Mouse (Mus musculus): ENCODE measurements around the gene Samd4b. TPM values are rescaled to one million over a fixed set of nuclear protein-coding genes. Genes with fewer than 3 reads are reported as not detected.

Gene Samd4b
- total and polyA plus RNA-seq, 2 experiments from 2014 or later = 19.2 to 56.0 TPM

DNA sequence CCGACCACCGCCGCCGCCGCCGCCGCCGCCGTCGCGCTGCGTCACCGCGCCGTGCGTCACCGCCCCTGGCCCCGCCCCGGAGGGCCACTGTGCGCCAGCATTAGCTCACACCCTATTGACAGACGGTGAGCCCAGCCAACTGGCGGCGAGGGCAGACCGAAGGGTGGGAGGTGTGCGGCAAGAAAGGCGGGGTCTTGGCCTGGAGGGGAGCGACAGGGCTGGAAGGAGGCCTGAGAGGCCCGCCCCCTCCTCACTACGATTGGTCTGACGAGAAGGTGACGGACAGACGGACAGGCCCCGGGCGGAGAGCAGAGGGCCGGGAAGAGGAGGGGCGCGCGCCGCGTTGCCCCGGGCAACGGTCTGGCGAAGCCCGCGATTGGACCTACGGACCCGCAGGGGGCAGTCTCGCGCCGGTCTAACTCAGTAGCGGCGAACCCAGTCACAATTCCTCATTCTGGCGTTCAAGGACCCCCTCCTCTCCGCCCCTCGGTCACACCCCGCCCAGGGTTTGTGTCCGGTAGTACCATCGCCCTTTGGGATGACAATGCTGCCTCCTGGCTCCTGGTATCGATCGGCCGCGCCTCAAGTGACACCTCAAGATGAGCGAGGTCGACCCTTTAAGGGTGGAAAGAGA lies 161.6 kb downstream of the Samd4b start:
- peaks cover 6% of the 10 kb centered on the region; the same call in 1 of the 2 replicates for H3K4me1 ChIP-seq (ENCODE audit: insufficient read depth, low read length)
- WGBS = 0% methylated on average over 42 of the region's 64 CpGs
- DNase-seq (ENCODE audit: low spot score) (peak; percentile 99), ATAC-seq (ENCODE audit: low FRiP score) (peak; percentile 99)
- peak; percentile 75 for TF ChIP-seq CTCF (IDR thresholded peaks at IDR 0.05)
- peak overlapping the region; percentile 89 for H3K4me2 ChIP-seq (ENCODE audit: low read depth, low read length, poor library complexity, severe bottlenecking)
- H3K36me3 ChIP-seq (ENCODE audit: insufficient read depth, low read length) = peaks cover 5% of the 10 kb centered on the region; the same call in 1 of the 2 replicates
- peak overlapping the region; percentile 77 for H3K4me3 ChIP-seq (ENCODE audit: low read depth, low read length)
- H3K27ac ChIP-seq (ENCODE audit: low read depth, low read length) = peak overlapping the region; percentile 77
- H3K9ac ChIP-seq (replicated peaks; ENCODE audit: low read length, poor library complexity, severe bottlenecking) = peak overlapping the region; percentile 86
- H3K27me3 ChIP-seq (ENCODE audit: insufficient read depth, low read length) = no peaks in the 10 kb centered on the region
- no peaks in the 10 kb centered on the region for H3K9me3 ChIP-seq (ENCODE audit: low read length)

DNA sequence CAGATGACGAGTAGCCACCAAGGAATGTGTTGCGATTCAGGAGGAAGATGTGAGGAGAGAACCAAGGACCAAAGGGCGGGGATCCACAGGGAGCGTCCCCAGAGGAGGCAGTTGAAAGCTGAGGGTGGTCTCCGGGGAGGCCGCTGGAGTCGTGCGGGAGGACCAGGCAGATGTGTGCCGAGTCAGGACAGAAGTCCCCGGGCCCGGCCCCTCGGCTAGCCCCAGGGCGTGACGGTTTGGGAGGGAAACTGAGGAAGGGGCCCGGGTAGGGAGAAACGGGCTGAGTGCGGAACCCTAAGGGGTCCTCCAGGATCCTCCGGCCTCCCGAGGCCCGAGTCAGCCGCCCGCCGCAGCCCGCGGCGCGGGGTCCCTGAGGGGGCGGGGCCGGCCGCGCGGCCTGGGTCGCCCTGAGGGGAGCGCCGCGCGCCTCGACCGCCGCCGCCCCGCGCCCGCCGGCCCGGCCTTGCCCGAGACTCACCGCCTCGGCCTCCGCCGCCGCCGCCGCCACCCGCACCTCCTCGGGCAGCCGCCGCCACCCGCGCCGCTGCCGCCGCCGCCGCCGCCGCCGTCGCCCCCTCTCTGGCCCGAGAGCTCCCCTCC lies 162.2 kb downstream of the Samd4b start:
- no peaks in the 10 kb centered on the region for H3K27me3 ChIP-seq (ENCODE audit: insufficient read depth, low read length)
- H3K4me3 ChIP-seq (ENCODE audit: low read depth, low read length) = peak overlapping the region; percentile 77
- DNase-seq (ENCODE audit: low spot score) (peak; percentile 15), ATAC-seq (ENCODE audit: low FRiP score) (peak; percentile 24)
- no peak for TF ChIP-seq CTCF (IDR thresholded peaks at IDR 0.05)
- H3K27ac ChIP-seq (ENCODE audit: low read depth, low read length) = peak overlapping the region; percentile 59
- WGBS = under 1% methylated on average over 23 of the region's 70 CpGs
- peaks cover 6% of the 10 kb centered on the region; the same call in 1 of the 2 replicates for H3K4me1 ChIP-seq (ENCODE audit: insufficient read depth, low read length)
- H3K4me2 ChIP-seq (ENCODE audit: low read depth, low read length, poor library complexity, severe bottlenecking) = peak overlapping the region; percentile 89
- no peaks in the 10 kb centered on the region for H3K9me3 ChIP-seq (ENCODE audit: low read length)
- peak overlapping the region; percentile 86 for H3K9ac ChIP-seq (replicated peaks; ENCODE audit: low read length, poor library complexity, severe bottlenecking)
- peaks cover 7% of the 10 kb centered on the region; the same call in 1 of the 2 replicates for H3K36me3 ChIP-seq (ENCODE audit: insufficient read depth, low read length)

DNA sequence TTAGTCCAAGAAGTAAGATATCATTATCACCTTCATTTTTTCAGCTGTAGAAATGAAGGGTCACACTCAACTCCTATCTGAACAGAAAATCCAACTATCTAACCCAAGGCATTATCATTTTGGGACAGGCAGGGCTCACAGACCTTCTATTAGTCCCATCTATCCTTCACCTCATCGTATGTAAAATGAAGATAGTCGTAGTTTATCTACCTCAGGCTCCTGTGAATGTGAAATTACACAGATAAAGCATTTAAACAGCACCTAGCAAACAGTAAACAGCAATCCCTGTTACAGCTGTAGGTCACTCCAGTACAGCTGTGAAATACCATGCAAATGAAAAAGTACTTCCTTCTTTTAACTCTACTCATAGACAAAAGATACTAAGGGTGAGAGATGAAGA lies 165.7 kb downstream of the Samd4b start:
- ATAC-seq (ENCODE audit: low FRiP score) (no peak), DNase-seq (ENCODE audit: low spot score) (no peak)
- Histone ChIP-seq H3K9ac (replicated peaks; ENCODE audit: low read length, poor library complexity, severe bottlenecking) (no peak overlapping the region; the same call in 1 of the 2 replicates), H3K36me3 (ENCODE audit: insufficient read depth, low read length) (peaks cover 10% of the 10 kb centered on the region; the same call in 1 of the 2 replicates), H3K27ac (ENCODE audit: low read depth, low read length) (no peak overlapping the region), H3K9me3 (ENCODE audit: low read length) (no peaks in the 10 kb centered on the region), H3K4me1 (ENCODE audit: insufficient read depth, low read length) (peaks cover 6% of the 10 kb centered on the region; the same call in 1 of the 2 replicates), H3K4me3 (ENCODE audit: low read depth, low read length) (no peak overlapping the region), H3K27me3 (ENCODE audit: insufficient read depth, low read length) (no peaks in the 10 kb centered on the region), H3K4me2 (ENCODE audit: low read depth, low read length, poor library complexity, severe bottlenecking) (no peak overlapping the region)
- no peak for TF ChIP-seq CTCF (IDR thresholded peaks at IDR 0.05)
- WGBS = 98% methylated on average over 2 of the region's 2 CpGs

DNA sequence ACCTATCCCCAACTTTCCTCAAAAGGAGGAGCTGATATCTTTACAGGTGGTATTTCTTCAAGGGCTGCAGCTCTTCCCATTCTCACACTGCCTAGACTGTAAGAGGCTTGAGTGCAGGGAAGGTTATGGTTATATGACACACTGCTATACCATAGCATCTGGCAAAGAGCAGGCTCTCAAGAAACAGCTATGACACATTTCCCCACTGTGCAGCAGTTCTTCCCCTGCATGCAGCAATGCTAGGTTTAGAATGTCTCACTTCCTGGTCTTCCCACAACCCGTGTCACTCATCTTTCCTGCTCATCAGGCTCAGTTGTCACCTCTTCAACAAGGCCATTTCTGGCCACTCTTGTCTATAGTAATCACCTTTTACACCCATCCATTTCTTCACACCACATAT lies 167.4 kb downstream of the Samd4b start:
- WGBS = 86% methylated on average over 1 of the region's 1 CpGs
- ATAC-seq (ENCODE audit: low FRiP score) = no peak

DNA sequence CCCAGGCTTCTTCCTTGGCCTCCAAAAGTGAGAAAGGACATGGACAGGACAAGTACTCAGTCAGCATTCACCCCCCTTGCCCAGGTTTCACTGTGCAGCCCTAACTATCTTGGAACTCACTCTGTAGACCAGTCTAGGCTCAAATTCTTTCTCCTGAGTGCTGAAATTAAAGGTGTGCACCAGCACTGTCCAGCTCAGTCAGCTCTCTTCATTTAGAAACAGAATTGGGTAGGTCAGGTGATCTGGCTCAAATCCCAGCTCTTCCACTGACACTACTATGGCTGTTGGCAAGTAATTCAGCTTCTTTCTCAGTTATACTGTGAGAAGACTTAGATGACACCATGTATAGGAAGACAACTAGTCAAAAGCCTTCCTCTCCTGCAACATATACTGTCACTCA lies 170.2 kb downstream of the Samd4b start:
- no peak for ATAC-seq (ENCODE audit: low FRiP score)
- no peak for DNase-seq (ENCODE audit: low spot score)
- Histone ChIP-seq H3K27ac (ENCODE audit: low read depth, low read length) (no peak overlapping the region), H3K4me2 (ENCODE audit: low read depth, low read length, poor library complexity, severe bottlenecking) (no peak overlapping the region), H3K9me3 (ENCODE audit: low read length) (no peaks in the 10 kb centered on the region), H3K36me3 (ENCODE audit: insufficient read depth, low read length) (peaks cover 19% of the 10 kb centered on the region), H3K9ac (replicated peaks; ENCODE audit: low read length, poor library complexity, severe bottlenecking) (no peak overlapping the region), H3K4me1 (ENCODE audit: insufficient read depth, low read length) (no peaks in the 10 kb centered on the region), H3K4me3 (ENCODE audit: low read depth, low read length) (no peak overlapping the region), H3K27me3 (ENCODE audit: insufficient read depth, low read length) (no peaks in the 10 kb centered on the region)
- TF ChIP-seq CTCF (IDR thresholded peaks at IDR 0.05) = no peak

More for the DNA sequence above, 167.4 kb downstream of the Samd4b start:
- no peak overlapping the region for H3K4me2 ChIP-seq (ENCODE audit: low read depth, low read length, poor library complexity, severe bottlenecking)
- H3K9me3 ChIP-seq (ENCODE audit: low read length) = no peaks in the 10 kb centered on the region
- peaks cover 6% of the 10 kb centered on the region; the same call in 1 of the 2 replicates for H3K4me1 ChIP-seq (ENCODE audit: insufficient read depth, low read length)
- no peak for TF ChIP-seq CTCF (IDR thresholded peaks at IDR 0.05)
- no peak for DNase-seq (ENCODE audit: low spot score)
- H3K9ac ChIP-seq (replicated peaks; ENCODE audit: low read length, poor library complexity, severe bottlenecking) = no peak overlapping the region
- H3K4me3 ChIP-seq (ENCODE audit: low read depth, low read length) = no peak overlapping the region
- H3K27me3 ChIP-seq (ENCODE audit: insufficient read depth, low read length) = no peaks in the 10 kb centered on the region
- no peak overlapping the region for H3K27ac ChIP-seq (ENCODE audit: low read depth, low read length)
- H3K36me3 ChIP-seq (ENCODE audit: insufficient read depth, low read length) = peaks cover 10% of the 10 kb centered on the region; the same call in 1 of the 2 replicates

DNA sequence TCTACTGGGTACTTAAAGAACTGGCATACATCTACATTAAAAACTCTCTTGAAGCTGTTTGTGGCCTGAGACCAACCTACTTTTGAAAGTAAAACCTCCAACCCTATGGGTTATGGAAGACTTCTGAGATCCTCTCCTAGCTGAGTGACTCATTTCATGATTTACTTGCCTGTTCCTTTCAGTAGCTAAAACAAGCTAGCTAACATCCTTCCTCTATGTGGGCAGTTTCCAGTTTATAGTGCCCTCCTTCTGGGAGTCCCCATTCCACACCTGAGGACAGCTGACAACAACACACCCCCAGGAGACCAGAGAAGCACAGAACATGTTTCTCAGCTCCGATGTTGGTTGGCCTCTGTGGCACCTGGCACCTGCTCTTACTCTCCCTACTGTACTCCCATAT lies 174.9 kb downstream of the Samd4b start:
- no peak for TF ChIP-seq CTCF (IDR thresholded peaks at IDR 0.05)
- H3K9ac ChIP-seq (replicated peaks; ENCODE audit: low read length, poor library complexity, severe bottlenecking) = no peak overlapping the region
- no peak for DNase-seq (ENCODE audit: low spot score)
- no peaks in the 10 kb centered on the region for H3K27me3 ChIP-seq (ENCODE audit: insufficient read depth, low read length)
- no peak for ATAC-seq (ENCODE audit: low FRiP score)
- H3K9me3 ChIP-seq (ENCODE audit: low read length) = no peaks in the 10 kb centered on the region
- 83% methylated on average over 1 of the region's 1 CpGs for WGBS
- H3K4me3 ChIP-seq (ENCODE audit: low read depth, low read length) = no peak overlapping the region
- H3K36me3 ChIP-seq (ENCODE audit: insufficient read depth, low read length) = peaks cover 46% of the 10 kb centered on the region
- H3K4me2 ChIP-seq (ENCODE audit: low read depth, low read length, poor library complexity, severe bottlenecking) = no peak overlapping the region
- no peaks in the 10 kb centered on the region for H3K4me1 ChIP-seq (ENCODE audit: insufficient read depth, low read length)
- H3K27ac ChIP-seq (ENCODE audit: low read depth, low read length) = no peak overlapping the region

All from midbrain, postnatal 0 days (tissue).